Mouse (Mus musculus) erythroblast, embryonic 14.5 days (primary cell): ENCODE measurements around the gene Sdccag8. TPM values are rescaled to one million over a fixed set of nuclear protein-coding genes. Genes with fewer than 3 reads are reported as not detected.

Experiments
- H3K27me3 ChIP-seq: 2 replicates; pipeline ENCODE4 v1.6.1; 2012; ENCODE audit warnings: inconsistent platforms; ENCODE audit not compliant: control insufficient read depth
- H3K36me3 ChIP-seq: 2 replicates; pipeline ENCODE4 v1.6.1; 2012; ENCODE audit warnings: mild to moderate bottlenecking, inconsistent platforms; ENCODE audit not compliant: control insufficient read depth
- H3K4me1 ChIP-seq: 2 replicates; pipeline ENCODE4 v1.6.1; 2012; ENCODE audit warnings: inconsistent platforms; ENCODE audit not compliant: control insufficient read depth
- H3K4me3 ChIP-seq: replicated peaks from 2 replicates; pipeline ENCODE3; 2012; ENCODE audit warnings: moderate library complexity, mild to moderate bottlenecking, inconsistent platforms
- H3K9me3 ChIP-seq: 2 replicates; pipeline ENCODE4 v1.6.1; 2012; ENCODE audit warnings: low read length, inconsistent platforms, mixed read lengths; ENCODE audit not compliant: control insufficient read depth
- GATA1 ChIP-seq: IDR thresholded peaks from 2 replicates; pipeline ENCODE4 v1.6.1; 2012; ENCODE audit warnings: low read length, inconsistent platforms, mixed read lengths
- TAL1 ChIP-seq: IDR thresholded peaks from 3 replicates; pipeline ENCODE4 v1.6.1; 2012; ENCODE audit warnings: low read length, inconsistent platforms, mixed read lengths
- polyA plus RNA-seq: library from polyadenylated mRNA; stranded (reverse); fragments of >175 nt; gene quantifications from 2 replicates; pipeline ENCODE4 v1.2.3, GENCODE M21; 2012

Sdccag8 gene
- polyA plus RNA-seq, 1 experiment = 0.35 TPM

DNA sequence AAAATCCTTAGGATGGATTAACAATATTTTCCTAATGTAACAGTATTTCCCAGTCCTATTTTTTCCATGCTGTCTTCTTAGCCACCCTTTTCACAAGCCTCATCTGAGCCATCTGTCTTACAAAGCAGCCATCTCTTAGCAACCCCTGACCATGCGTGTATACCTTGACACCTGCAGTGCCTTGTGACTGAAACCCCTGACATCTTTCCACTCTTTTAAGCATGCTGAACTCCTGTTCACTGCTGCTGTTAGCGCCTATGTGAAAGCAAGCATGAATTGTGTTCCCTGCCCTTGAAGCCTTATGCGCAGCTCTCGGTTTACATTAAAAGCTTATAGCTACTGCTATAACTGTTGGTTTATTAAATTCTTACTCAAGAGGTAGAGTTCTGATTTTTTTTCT, 10.6 kb downstream of the Sdccag8 start:
- H3K36me3 ChIP-seq = no peaks in the 10 kb centered on the region; the same call in 1 of the 2 replicates

DNA sequence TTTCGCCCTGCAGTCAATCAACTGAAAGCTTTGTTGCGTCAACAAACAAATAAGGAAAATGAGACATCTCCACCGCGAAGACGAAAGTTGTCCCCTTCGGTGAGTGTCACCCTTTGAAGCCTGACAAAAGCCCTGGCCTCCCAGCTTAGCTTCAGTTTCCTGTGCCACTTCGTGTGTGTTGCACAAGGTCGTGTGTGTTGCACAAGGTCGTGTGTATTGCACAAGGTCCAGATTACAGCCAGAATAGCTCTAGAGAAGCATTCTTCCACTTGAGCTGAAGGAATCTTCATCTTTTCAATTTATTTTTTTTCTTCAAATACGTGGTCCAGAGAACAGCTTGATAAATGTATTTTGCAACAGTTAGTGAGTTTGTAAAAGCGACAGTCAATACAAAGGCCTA, 11.7 kb downstream of the Sdccag8 start:
- peaks cover 36% of the 10 kb centered on the region for H3K4me1 ChIP-seq
- H3K4me3 ChIP-seq = no peak overlapping the region
- no peaks in the 10 kb centered on the region; the same call in 1 of the 2 replicates for H3K36me3 ChIP-seq
- no peaks in the 10 kb centered on the region for H3K9me3 ChIP-seq
- peaks cover 9% of the 10 kb centered on the region for H3K27me3 ChIP-seq
- TF ChIP-seq GATA1 = no peak
- no peak for TF ChIP-seq TAL1

More for the DNA sequence above, 10.6 kb downstream of the Sdccag8 start:
- peaks cover 11% of the 10 kb centered on the region for H3K27me3 ChIP-seq
- TF ChIP-seq TAL1 = no peak
- TF ChIP-seq GATA1 = no peak
- no peak overlapping the region for H3K4me3 ChIP-seq
- H3K9me3 ChIP-seq = no peaks in the 10 kb centered on the region
- peaks cover 45% of the 10 kb centered on the region for H3K4me1 ChIP-seq

DNA sequence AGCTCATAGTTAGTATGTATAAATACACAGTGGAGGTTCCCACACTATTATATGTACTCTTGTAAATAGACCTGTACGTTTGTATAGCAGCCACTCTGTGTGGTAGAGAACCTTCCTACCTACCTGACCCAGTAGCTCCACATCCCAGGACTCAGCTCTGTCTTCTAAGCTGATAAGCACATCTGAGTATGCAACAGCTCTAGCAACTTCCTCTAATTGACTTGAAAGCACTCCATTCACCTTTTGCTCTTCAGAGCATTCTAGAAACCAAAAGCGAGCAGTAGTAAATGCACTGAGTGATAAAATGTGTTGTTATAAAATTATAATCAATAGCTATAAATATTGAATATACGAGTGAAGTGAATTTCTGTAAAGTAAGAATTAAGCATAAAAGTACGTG, 12.5 kb downstream of the Sdccag8 start:
- Histone ChIP-seq H3K27me3 (peaks cover 9% of the 10 kb centered on the region), H3K4me1 (peaks cover 29% of the 10 kb centered on the region), H3K9me3 (no peaks in the 10 kb centered on the region), H3K36me3 (no peaks in the 10 kb centered on the region; the same call in 1 of the 2 replicates), H3K4me3 (no peak overlapping the region)
- TF ChIP-seq GATA1 = no peak
- TF ChIP-seq TAL1 = no peak

DNA sequence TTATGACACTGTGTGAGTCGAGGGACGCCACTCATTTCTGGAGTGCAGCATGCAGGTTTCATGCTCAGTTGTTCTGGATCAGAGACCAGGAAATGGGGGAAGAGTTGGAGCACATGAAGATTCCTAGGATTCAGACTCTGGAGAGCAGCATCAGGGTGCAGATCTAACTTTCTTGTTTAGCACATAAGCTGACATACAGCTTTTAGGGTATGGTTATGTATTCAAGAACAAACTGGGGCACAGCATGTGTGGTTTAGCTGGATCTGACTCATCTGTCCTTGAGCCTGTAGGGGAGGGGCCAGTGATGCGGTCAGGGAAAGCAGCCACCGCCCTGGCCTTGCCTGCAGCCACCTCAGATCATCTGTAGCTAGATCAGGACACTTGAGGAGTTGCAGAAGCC, 12.9 kb downstream of the Sdccag8 start:
- Histone ChIP-seq H3K4me3 (no peak overlapping the region), H3K27me3 (peaks cover 9% of the 10 kb centered on the region), H3K4me1 (peaks cover 25% of the 10 kb centered on the region), H3K36me3 (no peaks in the 10 kb centered on the region; the same call in 1 of the 2 replicates), H3K9me3 (no peaks in the 10 kb centered on the region)
- TF ChIP-seq GATA1 (no peak), TAL1 (no peak)

DNA sequence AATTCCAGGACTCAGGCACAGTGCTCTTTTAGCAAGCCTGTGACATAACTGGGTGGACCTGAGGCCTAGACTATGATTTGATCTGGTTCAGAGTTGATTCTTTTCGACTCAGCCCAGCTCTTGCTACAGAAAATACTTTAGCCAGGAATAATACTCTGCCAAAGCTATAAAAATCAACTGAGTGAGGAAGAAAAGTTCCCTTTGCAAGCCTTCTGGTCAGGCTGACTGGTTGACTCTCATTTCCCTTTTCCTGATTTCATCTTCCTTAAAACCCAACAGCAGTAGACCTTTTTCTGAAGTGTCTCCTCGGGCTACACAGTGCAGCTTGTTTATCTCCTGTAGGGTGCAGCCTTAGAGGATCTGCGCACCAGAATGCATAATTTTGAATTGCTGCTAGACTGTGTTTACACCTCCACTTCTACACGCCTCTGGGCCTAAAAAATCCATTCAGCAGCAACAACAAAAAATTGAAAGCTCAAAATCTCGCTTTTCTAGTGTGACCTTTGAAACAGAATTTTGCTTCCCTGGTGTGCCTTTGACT, 13.6 kb downstream of the Sdccag8 start:
- no peaks in the 10 kb centered on the region for H3K9me3 ChIP-seq
- H3K36me3 ChIP-seq = no peaks in the 10 kb centered on the region; the same call in 1 of the 2 replicates
- no peak overlapping the region for H3K4me3 ChIP-seq
- TF ChIP-seq TAL1 (no peak), GATA1 (no peak)
- H3K27me3 ChIP-seq = peaks cover 9% of the 10 kb centered on the region
- peaks cover 18% of the 10 kb centered on the region for H3K4me1 ChIP-seq

DNA sequence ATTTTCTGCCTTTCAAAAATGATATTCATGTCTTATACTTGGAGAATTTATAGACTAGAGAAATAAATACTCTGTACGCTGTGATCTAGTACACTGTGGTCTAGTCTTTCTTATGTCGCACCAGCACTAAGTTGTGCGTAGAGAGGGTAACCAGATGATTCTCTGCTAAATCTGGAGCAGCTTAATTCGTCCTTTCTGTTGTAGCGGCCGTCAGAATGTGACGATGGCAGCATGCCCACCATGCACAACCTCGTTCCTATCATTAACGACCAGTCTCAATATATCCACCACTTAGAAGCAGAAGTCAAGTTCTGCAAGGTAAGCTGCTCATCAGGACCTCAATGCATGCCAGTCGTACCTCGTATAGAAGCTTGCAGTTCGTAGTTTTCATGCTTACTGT, 14.2 kb downstream of the Sdccag8 start:
- no peaks in the 10 kb centered on the region; the same call in 1 of the 2 replicates for H3K36me3 ChIP-seq
- H3K9me3 ChIP-seq = no peaks in the 10 kb centered on the region
- peaks cover 9% of the 10 kb centered on the region for H3K27me3 ChIP-seq
- peaks cover 12% of the 10 kb centered on the region for H3K4me1 ChIP-seq
- no peak for TF ChIP-seq GATA1
- TF ChIP-seq TAL1 = no peak
- no peak overlapping the region for H3K4me3 ChIP-seq

DNA sequence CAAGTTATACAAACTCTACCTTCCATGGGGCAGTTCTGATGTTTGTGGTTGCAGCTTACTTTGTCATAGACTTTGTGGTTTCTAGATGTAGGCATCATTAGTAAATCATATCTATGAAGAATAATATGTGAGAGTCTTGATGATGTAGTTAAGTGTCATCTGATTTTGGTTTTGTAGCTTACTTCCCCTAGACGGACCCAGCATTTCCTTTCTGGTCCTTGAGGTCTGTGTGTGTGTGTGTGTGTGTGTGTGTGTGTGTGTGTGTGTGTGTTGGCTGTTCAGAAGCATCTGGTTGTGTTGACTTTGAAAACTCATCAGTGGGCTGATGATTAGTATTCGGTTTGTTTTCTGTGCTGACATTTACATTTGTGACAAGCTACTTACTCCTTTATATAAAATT, 17.6 kb downstream of the Sdccag8 start:
- TF ChIP-seq GATA1 = no peak
- TF ChIP-seq TAL1 = no peak
- no peaks in the 10 kb centered on the region for H3K9me3 ChIP-seq
- peaks cover 20% of the 10 kb centered on the region for H3K4me1 ChIP-seq
- H3K36me3 ChIP-seq = no peaks in the 10 kb centered on the region
- no peak overlapping the region for H3K4me3 ChIP-seq
- H3K27me3 ChIP-seq = peaks cover 18% of the 10 kb centered on the region

DNA sequence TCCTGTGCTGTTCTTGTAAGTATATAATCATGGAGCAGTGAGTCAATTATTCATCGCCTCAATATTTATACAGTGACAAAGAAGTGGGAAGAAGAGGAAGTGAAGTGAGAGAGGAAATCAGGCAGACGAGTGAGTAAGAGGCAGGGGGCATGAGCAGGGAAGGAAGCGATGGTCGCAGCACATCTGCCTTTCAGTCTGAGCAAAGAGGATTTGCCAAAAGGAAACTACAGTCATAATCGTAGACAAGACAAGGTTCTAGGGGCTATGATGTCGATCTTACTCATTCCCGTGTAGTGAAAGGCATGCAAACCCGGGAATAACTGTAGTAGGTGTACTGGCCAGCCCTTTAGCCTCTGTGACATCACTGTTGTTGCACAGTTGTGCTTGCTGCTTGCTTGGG, 18.1 kb downstream of the Sdccag8 start:
- TF ChIP-seq GATA1 = no peak
- TF ChIP-seq TAL1 = no peak
- Histone ChIP-seq H3K4me3 (no peak overlapping the region), H3K9me3 (no peaks in the 10 kb centered on the region), H3K36me3 (no peaks in the 10 kb centered on the region), H3K27me3 (peaks cover 18% of the 10 kb centered on the region), H3K4me1 (peaks cover 15% of the 10 kb centered on the region)

DNA sequence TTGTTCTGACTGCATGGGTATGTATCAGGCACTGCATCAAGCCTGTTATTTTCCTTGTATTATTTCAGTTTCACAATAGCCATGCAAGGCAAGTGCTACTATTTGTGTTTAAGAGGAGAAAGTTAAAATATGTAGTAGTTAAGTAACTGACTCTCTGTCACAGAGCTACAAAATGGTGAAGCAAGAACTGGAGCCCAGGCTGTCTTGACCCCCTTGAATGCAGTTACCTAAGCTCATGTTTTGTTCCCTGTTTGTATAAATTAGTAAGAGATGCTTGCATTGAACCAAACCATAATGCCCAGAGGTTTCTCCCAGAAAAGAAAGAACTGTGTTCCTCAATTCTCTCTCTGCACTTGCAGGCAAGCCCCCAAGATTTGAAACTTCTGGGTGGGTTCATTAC, 18.8 kb downstream of the Sdccag8 start:
- H3K36me3 ChIP-seq = no peaks in the 10 kb centered on the region
- no peak overlapping the region for H3K4me3 ChIP-seq
- H3K9me3 ChIP-seq = no peaks in the 10 kb centered on the region
- peaks cover 18% of the 10 kb centered on the region for H3K27me3 ChIP-seq
- no peak for TF ChIP-seq TAL1
- no peak for TF ChIP-seq GATA1
- H3K4me1 ChIP-seq = peaks cover 15% of the 10 kb centered on the region

DNA sequence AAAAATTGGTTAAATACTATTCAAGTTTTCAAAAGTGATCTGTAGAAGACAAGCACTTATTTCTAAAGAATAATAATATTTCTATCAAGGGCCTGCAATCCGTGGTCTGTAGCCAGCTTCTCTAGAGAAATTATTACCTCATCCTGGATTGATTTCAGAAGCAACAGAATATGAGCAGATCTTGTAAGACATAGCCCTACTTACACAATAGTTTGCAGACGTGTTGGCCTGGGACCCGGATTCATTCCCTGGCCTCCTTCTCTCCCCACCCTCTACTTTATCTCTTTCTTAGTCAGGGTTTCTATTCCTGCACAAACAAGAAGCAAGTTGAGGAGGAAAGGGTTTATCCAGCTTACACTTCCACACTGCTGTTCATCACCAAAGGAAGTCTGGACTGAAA, 19.5 kb downstream of the Sdccag8 start:
- TF ChIP-seq TAL1 = no peak
- no peak for TF ChIP-seq GATA1
- H3K4me3 ChIP-seq = no peak overlapping the region
- peaks cover 15% of the 10 kb centered on the region for H3K4me1 ChIP-seq
- no peaks in the 10 kb centered on the region for H3K36me3 ChIP-seq
- H3K27me3 ChIP-seq = peaks cover 18% of the 10 kb centered on the region
- no peaks in the 10 kb centered on the region for H3K9me3 ChIP-seq
